Mouse (Mus musculus): Measurements from ENCODE around the gene Fsip1. TPM values are rescaled to one million over a fixed set of nuclear protein-coding genes. Genes with fewer than 3 reads are reported as not detected.

Fsip1 gene
- polyA plus RNA-seq, 1 experiment: 0.06 TPM

DNA sequence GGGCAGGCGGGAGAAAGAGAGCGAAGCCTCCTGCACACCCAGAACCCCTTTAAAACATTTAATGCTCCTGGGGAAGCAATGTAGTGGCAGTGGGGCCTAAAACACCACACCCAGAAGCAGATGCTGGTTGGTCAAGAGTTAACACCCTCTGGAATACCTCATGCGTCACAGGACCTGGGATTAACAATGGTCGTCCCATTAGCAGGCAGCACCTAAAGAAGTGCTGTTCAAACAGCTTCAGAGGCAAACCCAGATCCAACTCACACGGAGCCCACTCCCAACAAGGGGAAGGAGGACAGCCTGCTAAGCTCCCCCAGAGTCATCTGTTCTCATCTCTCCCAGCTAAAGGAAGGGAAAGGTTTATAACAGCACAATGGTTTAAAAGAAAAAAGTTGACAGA, 48.1 kb downstream of the Fsip1 start:
- H3K27me3 ChIP-seq (ENCODE audit: control insufficient read depth, insufficient read depth, low read length): no peaks in the 10 kb centered on the region
- no peaks in the 10 kb centered on the region for H3K4me1 ChIP-seq (ENCODE audit: control insufficient read depth, insufficient read depth, insufficient read length)
- 78% methylated on average over 5 of the region's 5 CpGs for WGBS
- no peak for TF ChIP-seq CTCF (IDR thresholded peaks at IDR 0.05; ENCODE audit: extremely low read depth, insufficient read depth, insufficient read length, insufficient replicate concordance)
- no peak for TF ChIP-seq POLR2A (IDR thresholded peaks at IDR 0.05; ENCODE audit: low read depth, low read length)
- H3K4me3 ChIP-seq (ENCODE audit: extremely low read depth, insufficient read depth, insufficient read length): no peak overlapping the region
- no peak for DNase-seq (ENCODE audit: low read depth in 1 of 2, low spot score in 2 of 2)
- no peak overlapping the region for H3K27ac ChIP-seq (ENCODE audit: insufficient read depth, low read length)
- no peaks in the 10 kb centered on the region for H3K36me3 ChIP-seq (ENCODE audit: control insufficient read depth, insufficient read depth, low read length)

DNA sequence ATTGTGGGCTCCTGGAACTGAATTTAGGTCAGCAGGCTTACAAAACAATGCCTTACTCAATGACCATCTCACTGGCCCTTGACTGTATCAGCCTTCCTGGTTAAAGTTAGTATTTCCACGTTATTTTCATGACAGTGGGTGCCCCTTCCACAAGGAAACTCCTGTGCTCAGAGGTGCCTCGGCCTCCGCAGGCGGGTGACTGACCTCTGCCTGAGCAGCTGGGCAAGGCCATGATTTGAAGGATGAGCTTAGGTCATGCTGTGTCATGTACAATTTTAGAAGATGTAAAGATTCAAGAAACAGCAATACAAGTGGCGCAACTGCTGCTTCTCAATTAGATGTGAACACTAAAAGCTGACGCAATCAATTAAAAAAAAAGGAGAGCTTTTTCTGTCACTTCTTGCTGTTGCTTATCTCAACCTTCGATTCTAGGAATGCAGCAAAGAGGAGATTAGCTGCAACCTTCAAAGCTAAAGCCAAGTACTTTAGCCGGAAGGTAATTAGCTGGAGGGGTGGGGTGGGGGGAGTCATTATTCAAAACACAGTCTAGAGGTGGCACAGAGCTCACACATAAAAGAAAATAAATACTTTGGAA, 50.7 kb downstream of the Fsip1 start:
- Histone ChIP-seq H3K36me3 (ENCODE audit: control insufficient read depth, insufficient read depth, low read length) (no peaks in the 10 kb centered on the region), H3K4me3 (ENCODE audit: extremely low read depth, insufficient read depth, insufficient read length) (no peak overlapping the region), H3K4me1 (ENCODE audit: control insufficient read depth, insufficient read depth, insufficient read length) (no peaks in the 10 kb centered on the region), H3K27me3 (ENCODE audit: control insufficient read depth, insufficient read depth, low read length) (no peaks in the 10 kb centered on the region), H3K27ac (ENCODE audit: insufficient read depth, low read length) (no peak overlapping the region)
- DNase-seq (ENCODE audit: low read depth in 1 of 2, low spot score in 2 of 2): no peak
- WGBS: 75% methylated on average over 8 of the region's 8 CpGs
- TF ChIP-seq POLR2A (IDR thresholded peaks at IDR 0.05; ENCODE audit: low read depth, low read length) (no peak), CTCF (IDR thresholded peaks at IDR 0.05; ENCODE audit: extremely low read depth, insufficient read depth, insufficient read length, insufficient replicate concordance) (no peak)

DNA sequence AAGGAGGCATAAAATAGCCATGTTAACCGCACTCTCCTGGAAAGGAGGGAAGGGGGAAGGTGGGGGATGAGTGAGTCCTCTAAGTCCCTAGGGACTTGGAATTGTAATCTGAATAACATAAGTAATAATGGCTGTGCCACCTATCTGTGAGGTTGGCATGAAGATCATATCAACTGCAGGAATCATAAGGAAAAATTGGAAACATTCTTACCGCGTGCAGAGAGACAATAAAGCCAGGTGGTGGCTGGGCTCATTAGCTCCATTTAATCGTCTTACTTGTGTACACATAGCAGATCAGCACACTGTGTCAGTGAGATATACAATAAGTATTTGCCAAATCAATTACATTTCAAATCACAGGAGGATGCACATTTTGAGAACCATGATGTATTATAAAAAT, 52.1 kb downstream of the Fsip1 start:
- no peak overlapping the region for H3K27ac ChIP-seq (ENCODE audit: insufficient read depth, low read length)
- H3K36me3 ChIP-seq (ENCODE audit: control insufficient read depth, insufficient read depth, low read length): no peaks in the 10 kb centered on the region
- DNase-seq (ENCODE audit: low read depth in 1 of 2, low spot score in 2 of 2): no peak
- WGBS: 89% methylated on average over 4 of the region's 4 CpGs
- H3K4me3 ChIP-seq (ENCODE audit: extremely low read depth, insufficient read depth, insufficient read length): no peak overlapping the region
- TF ChIP-seq POLR2A (IDR thresholded peaks at IDR 0.05; ENCODE audit: low read depth, low read length) (no peak), CTCF (IDR thresholded peaks at IDR 0.05; ENCODE audit: extremely low read depth, insufficient read depth, insufficient read length, insufficient replicate concordance) (no peak)
- H3K4me1 ChIP-seq (ENCODE audit: control insufficient read depth, insufficient read depth, insufficient read length): no peaks in the 10 kb centered on the region
- H3K27me3 ChIP-seq (ENCODE audit: control insufficient read depth, insufficient read depth, low read length): no peaks in the 10 kb centered on the region

DNA sequence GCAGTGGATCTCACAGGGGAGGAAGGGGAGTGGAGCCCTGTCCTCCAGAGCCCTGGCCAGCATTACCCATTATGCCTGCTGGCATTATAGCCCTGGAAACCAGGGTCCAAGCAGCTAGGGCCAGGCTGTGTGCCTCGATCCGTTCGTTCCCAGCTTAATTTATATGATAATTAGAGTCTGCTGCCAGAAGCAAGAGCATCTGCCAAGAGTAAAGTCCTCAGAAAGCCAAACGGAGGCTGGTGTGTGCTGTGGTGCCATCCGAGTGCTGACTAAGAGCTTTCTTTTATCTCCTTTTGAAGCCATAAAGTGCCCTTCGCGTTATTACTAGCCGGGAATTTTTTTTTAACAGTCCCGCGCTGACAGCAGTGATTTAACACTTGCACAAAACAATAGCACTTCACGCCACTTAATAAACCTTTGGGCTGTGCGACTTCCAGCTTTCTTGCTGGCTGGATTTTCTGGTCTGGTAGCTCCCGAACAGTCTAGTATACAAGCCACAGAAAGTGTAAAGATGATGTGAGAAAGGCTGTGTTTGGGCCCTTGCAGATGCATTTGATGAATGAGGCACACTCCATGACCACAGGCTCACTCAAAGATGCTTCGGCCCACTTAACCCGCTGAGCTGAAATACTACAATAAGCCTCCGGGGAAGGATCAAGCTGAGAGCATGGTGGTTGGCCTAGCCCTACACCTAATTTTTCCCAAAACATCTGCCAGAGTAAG, 52.9 kb downstream of the Fsip1 start:
- 45% methylated on average over 16 of the region's 16 CpGs for whole genome bisulfite sequencing

DNA sequence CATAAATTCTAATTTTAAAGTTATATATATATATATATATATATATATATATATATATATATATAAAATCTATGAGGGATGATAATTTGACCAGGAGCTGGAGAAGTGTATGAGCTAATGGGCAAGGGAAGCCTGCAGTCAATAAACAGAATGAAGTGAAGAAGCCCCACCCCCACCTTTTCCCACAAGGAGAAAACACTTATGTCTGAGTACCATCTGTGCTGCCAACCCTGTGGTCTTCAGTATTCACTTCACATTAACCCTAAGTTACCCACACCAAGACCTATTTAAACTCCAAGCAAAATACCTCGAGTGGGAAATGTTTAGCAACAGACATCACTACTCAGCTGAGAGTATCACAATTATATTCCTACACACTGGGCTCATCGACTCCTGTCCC, 53.8 kb downstream of the Fsip1 start:
- Histone ChIP-seq H3K4me1 (ENCODE audit: control insufficient read depth, insufficient read depth, insufficient read length) (no peaks in the 10 kb centered on the region), H3K4me3 (ENCODE audit: extremely low read depth, insufficient read depth, insufficient read length) (no peak overlapping the region)
- 70% methylated on average over 2 of the region's 2 CpGs for WGBS

More for the DNA sequence above, 52.9 kb downstream of the Fsip1 start:
- no peaks in the 10 kb centered on the region for H3K27me3 ChIP-seq (ENCODE audit: control insufficient read depth, insufficient read depth, low read length)
- no peaks in the 10 kb centered on the region for H3K36me3 ChIP-seq (ENCODE audit: control insufficient read depth, insufficient read depth, low read length)
- H3K4me3 ChIP-seq (ENCODE audit: extremely low read depth, insufficient read depth, insufficient read length): no peak overlapping the region
- TF ChIP-seq POLR2A (IDR thresholded peaks at IDR 0.05; ENCODE audit: low read depth, low read length) (no peak), CTCF (IDR thresholded peaks at IDR 0.05; ENCODE audit: extremely low read depth, insufficient read depth, insufficient read length, insufficient replicate concordance) (no peak)
- no peak overlapping the region for H3K27ac ChIP-seq (ENCODE audit: insufficient read depth, low read length)
- no peaks in the 10 kb centered on the region for H3K4me1 ChIP-seq (ENCODE audit: control insufficient read depth, insufficient read depth, insufficient read length)
- no peak for DNase-seq (ENCODE audit: low read depth in 1 of 2, low spot score in 2 of 2)

DNA sequence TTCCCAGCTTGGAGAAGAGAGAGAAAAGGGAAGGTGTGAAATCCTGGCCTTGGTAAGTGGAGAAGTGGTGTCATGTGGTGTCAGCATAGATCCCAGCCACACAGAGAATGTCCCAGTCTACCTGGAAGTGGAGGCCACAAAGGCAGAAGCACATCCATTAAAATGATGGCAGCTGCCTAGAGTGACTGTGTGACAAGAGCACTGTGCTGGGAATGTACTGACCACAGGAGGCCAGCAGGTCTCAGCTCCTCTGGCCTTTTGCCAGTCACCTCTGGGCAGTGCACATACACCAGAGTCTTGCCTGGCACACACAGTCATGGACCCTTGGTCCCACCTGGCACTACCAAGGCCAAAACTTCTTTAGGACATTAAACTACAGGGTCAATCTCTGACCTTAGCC, 54.8 kb downstream of the Fsip1 start:
- Histone ChIP-seq H3K27ac (ENCODE audit: insufficient read depth, low read length) (no peak overlapping the region), H3K4me1 (ENCODE audit: control insufficient read depth, insufficient read depth, insufficient read length) (no peaks in the 10 kb centered on the region), H3K4me3 (ENCODE audit: extremely low read depth, insufficient read depth, insufficient read length) (no peak overlapping the region), H3K27me3 (ENCODE audit: control insufficient read depth, insufficient read depth, low read length) (no peaks in the 10 kb centered on the region), H3K36me3 (ENCODE audit: control insufficient read depth, insufficient read depth, low read length) (no peaks in the 10 kb centered on the region)
- no peak for DNase-seq (ENCODE audit: low read depth in 1 of 2, low spot score in 2 of 2)
- TF ChIP-seq CTCF (IDR thresholded peaks at IDR 0.05; ENCODE audit: extremely low read depth, insufficient read depth, insufficient read length, insufficient replicate concordance) (no peak), POLR2A (IDR thresholded peaks at IDR 0.05; ENCODE audit: low read depth, low read length) (no peak)

More for the DNA sequence above, 53.8 kb downstream of the Fsip1 start:
- Histone ChIP-seq H3K27me3 (ENCODE audit: control insufficient read depth, insufficient read depth, low read length) (no peaks in the 10 kb centered on the region), H3K27ac (ENCODE audit: insufficient read depth, low read length) (no peak overlapping the region), H3K36me3 (ENCODE audit: control insufficient read depth, insufficient read depth, low read length) (no peaks in the 10 kb centered on the region)
- DNase-seq (ENCODE audit: low read depth in 1 of 2, low spot score in 2 of 2): no peak
- TF ChIP-seq CTCF (IDR thresholded peaks at IDR 0.05; ENCODE audit: extremely low read depth, insufficient read depth, insufficient read length, insufficient replicate concordance): no peak
- no peak for TF ChIP-seq POLR2A (IDR thresholded peaks at IDR 0.05; ENCODE audit: low read depth, low read length)

DNA sequence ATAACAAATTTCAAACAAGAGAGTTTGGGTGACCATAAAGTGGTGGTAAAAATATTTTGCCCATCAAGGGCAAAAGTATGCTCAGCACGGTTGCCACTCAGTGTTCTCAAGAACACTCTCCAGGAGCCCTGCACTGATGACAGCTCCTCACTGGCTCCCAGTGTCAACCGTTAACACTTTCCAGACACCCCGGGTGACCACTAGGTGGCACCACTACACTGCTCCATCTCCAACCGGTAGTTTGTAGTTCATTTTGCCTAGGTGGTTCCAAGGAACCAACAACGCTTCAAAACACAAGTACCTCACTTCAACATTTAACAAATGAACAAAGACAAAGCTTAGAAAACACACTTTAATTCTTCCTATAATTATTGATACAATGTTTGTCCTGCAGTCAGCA, 56.9 kb downstream of the Fsip1 start:
- no peaks in the 10 kb centered on the region for H3K4me1 ChIP-seq (ENCODE audit: control insufficient read depth, insufficient read depth, insufficient read length)
- TF ChIP-seq CTCF (IDR thresholded peaks at IDR 0.05; ENCODE audit: extremely low read depth, insufficient read depth, insufficient read length, insufficient replicate concordance) (peak; percentile 80; the same call in 1 of the 2 replicates), POLR2A (IDR thresholded peaks at IDR 0.05; ENCODE audit: low read depth, low read length) (no peak)
- peak; percentile 28 to 69 for DNase-seq (ENCODE audit: low read depth in 1 of 2, low spot score in 2 of 2)

More for the DNA sequence above, 56.9 kb downstream of the Fsip1 start:
- Histone ChIP-seq H3K27me3 (ENCODE audit: control insufficient read depth, insufficient read depth, low read length) (no peaks in the 10 kb centered on the region), H3K27ac (ENCODE audit: insufficient read depth, low read length) (no peak overlapping the region), H3K36me3 (ENCODE audit: control insufficient read depth, insufficient read depth, low read length) (no peaks in the 10 kb centered on the region), H3K4me3 (ENCODE audit: extremely low read depth, insufficient read depth, insufficient read length) (no peak overlapping the region)
- WGBS: 9% methylated on average over 5 of the region's 5 CpGs
